Mouse (Mus musculus): ENCODE measurements at regions not wholly inside any gene's neighbourhood (a gene's known extent, or its start where the extent isn't known, plus 50 kb on each side); places are given as distances from the start of the nearest gene placed in this dataset.

GRCm38 (mm10) chr8:6010712-6011111, 905.6 kb upstream of the Slc10a2 start:
- no peak for DNase-seq (ENCODE audit: low spot score in 2 of 2)

GRCm38 (mm10) chr8:6002612-6003011, 897.5 kb upstream of the Slc10a2 start:
- no peak for DNase-seq (ENCODE audit: low spot score in 2 of 2)

GRCm38 (mm10) chr8:5994846-5995245, 889.7 kb upstream of the Slc10a2 start:
- no peak for DNase-seq (ENCODE audit: low spot score in 2 of 2)

GRCm38 (mm10) chr8:5965403-5966015, 860.4 kb upstream of the Slc10a2 start:
- DNase-seq (ENCODE audit: low spot score in 2 of 2): no peak

GRCm38 (mm10) chr8:5964299-5964698, 859.1 kb upstream of the Slc10a2 start:
- DNase-seq (ENCODE audit: low spot score in 2 of 2): no peak

GRCm38 (mm10) chr8:5938057-5938456, 832.9 kb upstream of the Slc10a2 start:
- DNase-seq (ENCODE audit: low spot score in 2 of 2): no peak

GRCm38 (mm10) chr8:5918136-5918535, 813.0 kb upstream of the Slc10a2 start:
- no peak for DNase-seq (ENCODE audit: low spot score in 2 of 2)
